Mouse (Mus musculus) limb, embryonic 12.5 days (tissue): ENCODE data around the gene 4921524J17Rik. TPM values are rescaled to one million over a fixed set of nuclear protein-coding genes. Genes with fewer than 3 reads are reported as not detected.

Source experiments
- ATAC-seq: fragments of 200-750 bp; cut with Nextera tagmentation; 2 replicates; pipeline ENCODE4 v1.8.0; 2017; ENCODE audit warnings: low read depth, moderate TSS enrichment; ENCODE audit not compliant: insufficient number of reproducible peaks, insufficient read depth, low FRiP score, low TSS enrichment
- H3K27ac ChIP-seq: fragments of 300-500 bp; sonication (generic); 2 replicates; pipeline ENCODE4 v1.5.1; 2016; ENCODE audit warnings: mild to moderate bottlenecking, moderate library complexity
- H3K27me3 ChIP-seq: fragments of 300-500 bp; sonication (generic); 2 replicates; pipeline ENCODE4 v1.6.1; 2016; ENCODE audit warnings: mild to moderate bottlenecking, moderate library complexity
- H3K36me3 ChIP-seq: fragments of 300-500 bp; sonication (generic); 2 replicates; pipeline ENCODE4 v1.6.1; 2016; ENCODE audit warnings: mild to moderate bottlenecking, moderate library complexity
- H3K4me1 ChIP-seq: fragments of 300-500 bp; sonication (generic); replicated peaks from 2 replicates; pipeline ENCODE4 v1.6.1; 2016
- H3K4me2 ChIP-seq: fragments of 300-500 bp; sonication (generic); 2 replicates; pipeline ENCODE4 v1.6.1; 2016; ENCODE audit warnings: mild to moderate bottlenecking, moderate library complexity
- H3K4me3 ChIP-seq: fragments of 300-500 bp; sonication (generic); replicated peaks from 2 replicates; pipeline ENCODE4 v1.5.1; 2016; ENCODE audit warnings: mild to moderate bottlenecking
- H3K9ac ChIP-seq: fragments of 300-500 bp; sonication (generic); replicated peaks from 2 replicates; pipeline ENCODE4 v1.6.1; 2016; ENCODE audit warnings: mild to moderate bottlenecking, moderate library complexity
- H3K9me3 ChIP-seq: fragments of 300-500 bp; sonication (generic); 2 replicates; pipeline ENCODE4 v1.6.1; 2016; ENCODE audit warnings: mild to moderate bottlenecking, moderate library complexity
- WGBS: fragments of 180-500 bp; shearing (Covaris S2); methylation state at CpG from one replicate; pipeline ENCODE4 v1.1.7; 2016; 5-methylcytosine and 5-hydroxymethylcytosine counted together
- polyA plus RNA-seq: library from polyadenylated mRNA; unstranded; fragments of >200 nt; fragmentation: Nextera tagmentation; extraction: Ambion mirVana; gene quantifications from 2 replicates; pipeline ENCODE4 v1.2.1, GENCODE M21; 2016

4921524J17Rik gene
- polyA plus RNA-seq, 1 experiment from 2014 or later: 53.5 TPM

DNA sequence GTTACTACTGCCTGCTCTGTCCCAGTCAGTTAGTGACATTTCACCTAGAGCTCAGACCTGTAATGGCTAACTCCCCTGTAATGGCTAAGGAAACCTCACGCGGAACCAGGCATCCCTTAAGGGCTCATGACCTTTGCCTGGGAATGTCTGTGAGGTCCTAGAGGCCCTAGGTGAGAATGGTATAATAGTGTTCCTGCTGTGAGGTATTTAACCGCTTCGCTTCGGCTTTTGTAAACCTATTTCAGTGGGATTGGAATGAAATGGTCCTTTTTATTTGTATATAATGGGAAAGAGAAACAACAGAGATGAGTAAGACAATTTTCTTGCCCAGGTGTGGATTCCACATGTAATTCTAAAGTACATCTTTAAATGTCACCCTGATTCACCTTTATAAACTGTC is 8.9 kb upstream of the 4921524J17Rik start:
- Histone ChIP-seq H3K9me3 (0 out of 2 replicates have a peak, but pooled peaks cover 5% of the 10 kb centered on the region), H3K9ac (no peak overlapping the region), H3K4me1 (no peaks in the 10 kb centered on the region), H3K27me3 (no peaks in the 10 kb centered on the region), H3K4me2 (no peak overlapping the region), H3K36me3 (no peaks in the 10 kb centered on the region), H3K27ac (no peak overlapping the region), H3K4me3 (no peak overlapping the region)
- WGBS: 41% methylated on average over 5 of the region's 5 CpGs
- no peak for ATAC-seq

DNA sequence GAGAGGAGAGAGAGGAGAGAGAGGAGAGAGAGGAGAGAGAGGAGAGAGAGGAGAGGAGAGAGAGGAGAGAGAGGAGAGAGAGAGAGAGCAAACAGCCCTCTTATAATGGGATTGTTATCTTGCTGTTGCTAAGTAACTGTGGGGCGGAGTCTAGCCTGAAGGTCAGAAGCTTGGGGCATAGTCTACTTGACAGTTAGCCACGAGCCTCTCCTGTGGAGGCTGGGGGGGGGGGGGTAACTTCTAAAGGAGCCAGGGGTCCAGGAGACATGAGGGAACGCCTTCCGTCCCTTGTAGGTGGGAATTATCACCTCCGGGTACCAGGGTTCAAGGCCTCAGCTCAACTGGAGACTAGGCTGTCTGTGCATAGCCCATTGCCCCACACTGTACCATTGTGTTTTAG is 3.1 kb upstream of the 4921524J17Rik start:
- Histone ChIP-seq H3K4me2 (no peak overlapping the region), H3K4me3 (no peak overlapping the region), H3K27me3 (0 out of 2 replicates have a peak, but pooled peaks cover 3% of the 10 kb centered on the region), H3K9ac (no peak overlapping the region), H3K9me3 (0 out of 2 replicates have a peak, but pooled peaks cover 5% of the 10 kb centered on the region), H3K36me3 (no peaks in the 10 kb centered on the region), H3K4me1 (peaks cover 8% of the 10 kb centered on the region; the same call in 1 of the 2 replicates), H3K27ac (no peak overlapping the region)
- 63% methylated on average over 5 of the region's 5 CpGs for WGBS
- ATAC-seq: no peak

DNA sequence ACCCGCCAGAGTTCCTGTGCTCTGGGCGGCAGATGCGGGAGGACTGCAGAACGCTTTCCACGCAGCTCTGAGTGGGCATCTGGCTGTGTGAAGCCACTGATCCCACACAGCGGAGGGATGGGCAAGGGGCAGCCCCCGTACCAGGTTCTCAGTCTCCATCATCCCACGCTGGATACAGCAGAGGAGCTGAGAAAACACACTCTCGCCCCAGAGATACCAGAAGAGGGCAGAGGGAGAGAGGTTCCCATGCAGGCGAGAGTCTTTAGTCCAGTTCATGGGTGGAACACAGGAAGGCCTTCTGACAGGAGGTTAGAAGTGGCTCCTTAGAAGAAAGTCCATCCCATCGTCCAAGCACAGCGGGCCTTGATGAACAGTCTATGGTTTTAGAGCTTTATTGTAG is 2.2 kb upstream of the 4921524J17Rik start:
- Histone ChIP-seq H3K4me2 (no peak overlapping the region), H3K36me3 (no peaks in the 10 kb centered on the region), H3K27ac (no peak overlapping the region), H3K9me3 (no peaks in the 10 kb centered on the region), H3K27me3 (0 out of 2 replicates have a peak, but pooled peaks cover 3% of the 10 kb centered on the region), H3K9ac (no peak overlapping the region), H3K4me1 (peaks cover 12% of the 10 kb centered on the region), H3K4me3 (no peak overlapping the region)
- 66% methylated on average over 12 of the region's 12 CpGs for WGBS
- ATAC-seq: no peak

DNA sequence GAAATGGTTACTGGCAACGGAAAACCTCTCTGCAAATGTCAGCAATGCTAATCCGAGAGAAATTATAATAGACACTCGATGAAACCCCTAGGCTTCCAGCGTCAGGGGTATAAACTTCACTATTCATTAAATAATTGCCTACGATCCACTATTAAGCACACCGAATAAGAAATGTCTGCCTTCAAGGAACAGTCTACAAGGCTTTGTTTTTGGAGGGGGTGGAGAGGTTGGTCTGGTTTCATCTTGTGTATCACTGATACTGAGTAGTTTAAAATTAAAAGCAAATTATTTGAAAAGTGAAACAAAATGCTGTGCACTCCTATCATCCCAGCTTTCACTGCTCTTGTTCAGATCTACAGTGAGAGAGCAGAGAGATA is 372 bp upstream of the 4921524J17Rik start:
- Histone ChIP-seq H3K9ac (0 out of 2 replicates have a peak overlapping the region, but pooled peaks have one; percentile 37), H3K4me1 (peaks cover 24% of the 10 kb centered on the region), H3K27ac (no peak overlapping the region), H3K27me3 (0 out of 2 replicates have a peak, but pooled peaks cover 3% of the 10 kb centered on the region), H3K9me3 (no peaks in the 10 kb centered on the region), H3K4me3 (peak overlapping the region; percentile 78), H3K36me3 (no peaks in the 10 kb centered on the region), H3K4me2 (peak overlapping the region; percentile 62)
- ATAC-seq: peak; percentile 68
- WGBS: 4% methylated on average over 6 of the region's 6 CpGs

DNA sequence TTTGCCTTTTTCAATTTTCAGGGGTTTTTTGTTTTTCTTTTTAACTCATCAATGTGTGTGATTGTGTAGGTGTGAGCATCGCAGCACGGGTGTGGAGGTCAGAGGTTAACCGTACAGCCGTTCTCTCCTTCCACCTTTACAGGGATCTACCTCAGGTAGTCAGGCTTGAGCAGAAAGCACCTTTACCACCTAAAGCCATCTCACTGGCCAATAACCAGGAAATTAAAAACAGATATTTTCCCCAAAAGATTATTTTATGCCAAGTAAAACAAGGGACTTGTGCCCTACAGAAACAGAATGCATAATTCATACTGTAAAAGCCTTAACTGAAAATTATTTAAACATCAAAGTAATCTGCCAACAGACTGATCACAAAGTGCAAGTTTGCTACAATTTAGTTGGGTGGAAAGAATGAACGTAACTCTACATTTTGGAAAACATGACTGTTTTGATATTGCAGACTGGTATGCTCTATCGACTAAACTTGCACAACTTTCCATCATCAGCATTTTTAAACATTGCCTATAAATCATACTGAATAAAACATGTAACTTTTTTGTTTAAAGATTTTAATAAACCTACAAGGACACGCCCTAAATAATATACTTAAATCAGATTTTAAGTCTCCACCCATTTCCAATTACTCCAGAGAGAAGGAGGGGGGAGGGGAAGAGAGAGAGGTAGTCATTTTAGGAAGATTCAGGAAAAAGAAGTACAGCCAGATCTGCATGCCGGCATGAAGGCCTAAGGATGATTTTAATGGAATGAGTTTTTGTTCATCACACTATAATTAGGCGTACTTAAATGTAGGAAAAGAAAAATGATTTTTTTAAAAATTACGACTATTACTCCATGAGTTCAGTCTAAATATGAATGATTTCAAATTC is 1.1 kb downstream of the 4921524J17Rik start:
- Histone ChIP-seq H3K4me2 (peak overlapping the region; percentile 62), H3K36me3 (no peaks in the 10 kb centered on the region), H3K4me3 (peak overlapping the region; percentile 78), H3K9me3 (no peaks in the 10 kb centered on the region), H3K27ac (no peak overlapping the region), H3K9ac (peak overlapping the region; percentile 92; the same call in 1 of the 2 replicates), H3K27me3 (0 out of 2 replicates have a peak, but pooled peaks cover 3% of the 10 kb centered on the region), H3K4me1 (peaks cover 30% of the 10 kb centered on the region)
- no peak for ATAC-seq
- 13% methylated on average over 10 of the region's 10 CpGs for WGBS

DNA sequence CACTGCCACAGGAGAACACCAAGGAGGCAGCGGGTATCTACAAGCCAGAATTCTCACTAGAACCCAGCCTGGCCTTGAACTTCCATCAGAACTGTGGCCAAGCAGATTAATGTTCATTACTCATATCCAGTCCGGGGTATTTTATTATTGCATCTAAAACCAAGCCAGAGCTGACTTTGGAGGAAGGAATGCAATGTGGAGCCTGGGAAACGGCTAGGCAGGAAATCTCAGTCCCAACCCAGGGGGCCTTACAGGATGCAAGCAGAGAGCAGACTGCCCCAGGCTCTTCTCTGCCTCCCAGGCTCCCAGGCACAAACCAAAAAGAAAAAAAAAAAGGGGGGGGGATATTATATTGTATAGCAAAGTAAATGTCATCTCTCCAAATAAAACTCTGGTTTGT is 1.8 kb downstream of the 4921524J17Rik start:
- WGBS: 21% methylated on average over 3 of the region's 3 CpGs

DNA sequence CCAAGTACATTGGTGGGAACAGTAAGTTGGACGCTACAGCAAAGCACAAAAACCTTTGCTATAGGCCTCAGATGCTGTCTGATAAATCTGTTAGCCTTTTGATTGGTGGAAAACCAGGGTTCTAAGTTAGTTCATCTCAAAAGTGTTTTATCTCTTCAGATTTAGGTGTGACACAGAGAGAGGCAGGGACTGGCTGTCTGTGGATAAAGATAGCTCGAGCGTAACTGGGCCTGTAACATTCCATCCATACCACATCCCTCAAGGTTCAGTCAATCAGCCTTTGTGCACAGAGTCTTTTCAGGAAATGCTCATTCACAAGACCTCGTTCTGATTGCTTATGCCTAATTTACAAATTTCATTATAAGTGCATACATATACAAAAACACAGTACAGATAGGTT is 3.4 kb downstream of the 4921524J17Rik start:
- Histone ChIP-seq H3K4me2 (peak overlapping the region; percentile 21), H3K9me3 (no peaks in the 10 kb centered on the region), H3K36me3 (no peaks in the 10 kb centered on the region), H3K27ac (0 out of 2 replicates have a peak overlapping the region, but pooled peaks have one; percentile 31), H3K9ac (no peak overlapping the region), H3K4me3 (no peak overlapping the region), H3K4me1 (peaks cover 30% of the 10 kb centered on the region), H3K27me3 (no peaks in the 10 kb centered on the region)
- WGBS: 47% methylated on average over 4 of the region's 4 CpGs
- no peak for ATAC-seq

More for the DNA sequence above, 1.8 kb downstream of the 4921524J17Rik start:
- Histone ChIP-seq H3K27ac (peak overlapping the region; percentile 50; the same call in 1 of the 2 replicates), H3K9me3 (no peaks in the 10 kb centered on the region), H3K27me3 (0 out of 2 replicates have a peak, but pooled peaks cover 2% of the 10 kb centered on the region), H3K4me1 (peaks cover 30% of the 10 kb centered on the region), H3K4me3 (peak overlapping the region; percentile 78), H3K36me3 (no peaks in the 10 kb centered on the region), H3K4me2 (peak overlapping the region; percentile 62), H3K9ac (no peak overlapping the region)
- ATAC-seq: no peak

DNA sequence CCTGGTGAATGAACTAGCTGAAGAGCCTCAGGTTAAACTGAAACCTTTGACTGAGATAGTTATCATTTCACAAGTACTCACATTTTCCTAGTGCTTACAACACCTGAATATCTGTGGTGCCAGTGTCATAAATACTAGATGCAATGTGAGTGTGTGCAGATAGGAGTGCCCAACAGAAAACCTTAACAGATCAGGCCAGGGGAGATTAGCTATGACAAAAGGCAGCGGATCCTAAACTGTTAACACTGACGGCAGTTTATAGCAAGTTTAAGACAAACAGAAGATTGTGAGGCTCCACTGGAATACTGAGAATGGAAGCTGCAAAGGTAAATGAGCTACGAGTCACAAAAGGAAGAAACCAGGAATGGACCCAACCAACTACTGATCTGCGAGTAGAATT is 5.6 kb downstream of the 4921524J17Rik start:
- no peak overlapping the region for H3K4me2 ChIP-seq
- H3K4me3 ChIP-seq: no peak overlapping the region
- ATAC-seq: no peak
- WGBS: 85% methylated on average over 4 of the region's 4 CpGs
- no peak overlapping the region for H3K9ac ChIP-seq
- H3K27ac ChIP-seq: 0 out of 2 replicates have a peak overlapping the region, but pooled peaks have one; percentile 9
- no peaks in the 10 kb centered on the region for H3K27me3 ChIP-seq
- H3K9me3 ChIP-seq: no peaks in the 10 kb centered on the region
- H3K36me3 ChIP-seq: peaks cover 9% of the 10 kb centered on the region; the same call in 1 of the 2 replicates
- peaks cover 30% of the 10 kb centered on the region for H3K4me1 ChIP-seq

DNA sequence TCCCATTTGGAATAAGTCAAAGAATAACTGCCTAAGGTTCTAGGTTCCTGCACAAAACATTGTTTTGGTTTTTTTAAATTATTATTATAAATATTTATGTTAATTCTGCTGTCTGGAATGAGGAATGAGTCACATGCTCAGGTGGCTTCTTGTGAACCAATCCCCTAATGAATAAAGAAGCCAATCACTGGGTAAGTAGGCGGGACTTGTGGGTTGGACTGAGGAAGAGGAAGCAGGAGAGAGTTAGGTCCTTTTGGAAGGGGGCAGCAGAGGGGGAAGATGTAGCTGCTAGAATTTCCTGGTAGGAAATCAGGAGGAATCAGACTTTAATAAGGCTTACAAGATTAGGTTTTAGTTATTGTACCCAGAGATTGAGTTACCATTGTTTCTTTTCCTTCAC is 11.3 kb downstream of the 4921524J17Rik start:
- Histone ChIP-seq H3K4me1 (peaks cover 5% of the 10 kb centered on the region; the same call in 1 of the 2 replicates), H3K36me3 (peaks cover 34% of the 10 kb centered on the region), H3K9ac (no peak overlapping the region), H3K27ac (no peak overlapping the region), H3K4me3 (no peak overlapping the region), H3K9me3 (no peaks in the 10 kb centered on the region), H3K27me3 (no peaks in the 10 kb centered on the region), H3K4me2 (no peak overlapping the region)
- no peak for ATAC-seq
- WGBS: 91% methylated on average over 1 of the region's 1 CpGs

DNA sequence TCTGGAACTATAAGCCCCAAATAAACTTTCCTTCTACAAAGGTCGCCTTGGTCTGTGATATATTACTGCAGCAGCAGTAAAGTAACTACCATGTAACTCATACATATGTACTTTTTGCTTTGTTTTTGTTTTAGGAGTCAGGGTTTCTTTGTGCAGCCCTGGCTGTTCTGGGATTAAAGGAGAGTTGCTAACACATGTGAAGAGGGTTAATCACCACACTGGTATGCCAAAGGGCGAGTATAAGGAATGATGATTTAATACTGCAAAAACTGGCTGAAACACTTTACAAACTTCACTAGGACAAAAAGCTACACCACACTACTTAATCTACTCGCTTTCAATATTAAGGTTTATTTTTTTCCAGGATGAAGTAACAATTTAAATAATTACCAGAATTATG is 24.1 kb downstream of the 4921524J17Rik start:
- H3K36me3 ChIP-seq: peaks cover 9% of the 10 kb centered on the region
- ATAC-seq: no peak
- no peak overlapping the region for H3K4me2 ChIP-seq
- H3K27ac ChIP-seq: no peak overlapping the region
- H3K9me3 ChIP-seq: no peaks in the 10 kb centered on the region
- WGBS: 77% methylated on average over 3 of the region's 3 CpGs
- no peak overlapping the region for H3K4me3 ChIP-seq
- no peaks in the 10 kb centered on the region for H3K4me1 ChIP-seq
- no peaks in the 10 kb centered on the region for H3K27me3 ChIP-seq
- no peak overlapping the region for H3K9ac ChIP-seq

DNA sequence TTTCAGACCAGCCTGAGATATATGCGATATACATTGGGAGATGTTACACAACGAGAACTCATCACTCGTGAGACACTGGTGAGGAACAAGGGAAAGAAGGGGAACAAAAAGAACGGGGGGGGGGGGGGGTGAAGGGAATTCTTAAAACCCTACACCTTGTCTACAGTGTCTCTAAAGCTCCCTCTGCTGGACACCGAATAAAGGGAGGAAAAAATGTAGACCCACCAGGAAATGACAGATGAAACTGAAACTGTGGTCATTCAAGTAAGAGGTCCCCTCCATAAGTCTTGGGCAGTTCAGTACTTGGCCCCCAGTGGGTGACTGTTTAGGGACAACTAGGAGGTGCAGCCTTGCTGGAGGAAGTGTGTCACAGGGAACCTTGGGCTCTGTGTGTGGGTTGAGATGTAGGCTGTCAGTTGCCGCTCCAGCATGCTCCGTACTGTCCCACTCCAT is 24.6 kb downstream of the 4921524J17Rik start:
- no peak overlapping the region for H3K4me3 ChIP-seq
- H3K27me3 ChIP-seq: no peaks in the 10 kb centered on the region
- ATAC-seq: no peak
- H3K9me3 ChIP-seq: no peaks in the 10 kb centered on the region
- no peak overlapping the region for H3K9ac ChIP-seq
- no peak overlapping the region for H3K4me2 ChIP-seq
- H3K27ac ChIP-seq: no peak overlapping the region
- peaks cover 9% of the 10 kb centered on the region for H3K36me3 ChIP-seq
- no peaks in the 10 kb centered on the region for H3K4me1 ChIP-seq
- WGBS: 70% methylated on average over 7 of the region's 7 CpGs
